Mouse (Mus musculus): ENCODE data around the gene Actc1. TPM values are rescaled to one million over a fixed set of nuclear protein-coding genes. Genes with fewer than 3 reads are reported as not detected.
A peak's percentile ranks its signal among the peaks of the same experiment; 100 is the strongest.

Gene Actc1
- 40.4 and 70.7 TPM in 2 replicates for polyA plus RNA-seq (2015; fragmentation: Nextera tagmentation; extraction: Ambion mirVana)

- Histone ChIP-seq H3K27me3 (ENCODE audit: insufficient read depth, low read length) (no peaks in the 10 kb centered on the region), H3K4me3 (ENCODE audit: low read length) (peak within 1 kb of the TSS; percentile 1; the same call in 1 of the 2 replicates), H3K9me3 (ENCODE audit: low read length) (no peaks in the 10 kb centered on the region), H3K4me2 (replicated peaks; ENCODE audit: low read depth, low read length) (peak within 1 kb of the TSS; percentile 30), H3K36me3 (ENCODE audit: insufficient read depth, low read length) (no peaks in the 10 kb centered on the region), H3K4me1 (ENCODE audit: insufficient read depth, low read length) (no peaks in the 10 kb centered on the region), H3K27ac (ENCODE audit: low read length) (no peak within 1 kb of the TSS), H3K9ac (replicated peaks; ENCODE audit: low read length) (no peak within 1 kb of the TSS)
- WGBS, result 8% methylated on average over 11 of the region's 14 CpGs
- peak; percentile 70; the same call in 1 of the 2 replicates for ATAC-seq (ENCODE audit: low FRiP score, low TSS enrichment)
Measured at GRCm38 (mm10) chr2:114052696-114053598, at the start of gene Actc1. Gene Actc1, minus strand, starts transcription at chr2:114053548.

GRCm38 (mm10) chr2:114102471-114102870, 49.1 kb upstream of the Actc1 start:
- H3K9ac ChIP-seq (replicated peaks; ENCODE audit: low read length), result no peak overlapping the region
- H3K4me3 ChIP-seq (ENCODE audit: low read length), result no peak overlapping the region
- no peaks in the 10 kb centered on the region for H3K9me3 ChIP-seq (ENCODE audit: low read length)
- H3K27ac ChIP-seq (ENCODE audit: low read length), result no peak overlapping the region
- H3K4me1 ChIP-seq (ENCODE audit: insufficient read depth, low read length), result peaks cover under 1% of the 10 kb centered on the region; the same call in 1 of the 2 replicates
- H3K27me3 ChIP-seq (ENCODE audit: insufficient read depth, low read length), result no peaks in the 10 kb centered on the region
- WGBS, result 81% methylated on average over 3 of the region's 3 CpGs
- peaks cover 45% of the 10 kb centered on the region for H3K36me3 ChIP-seq (ENCODE audit: insufficient read depth, low read length)
- ATAC-seq (ENCODE audit: low FRiP score, low TSS enrichment), result no peak
- H3K4me2 ChIP-seq (replicated peaks; ENCODE audit: low read depth, low read length), result no peak overlapping the region

- no peak overlapping the region for H3K4me3 ChIP-seq (ENCODE audit: low read length)
- no peak overlapping the region for H3K9ac ChIP-seq (replicated peaks; ENCODE audit: low read length)
- peaks cover 43% of the 10 kb centered on the region for H3K36me3 ChIP-seq (ENCODE audit: insufficient read depth, low read length)
- H3K27me3 ChIP-seq (ENCODE audit: insufficient read depth, low read length), result no peaks in the 10 kb centered on the region
- no peak for ATAC-seq (ENCODE audit: low FRiP score, low TSS enrichment)
- H3K4me1 ChIP-seq (ENCODE audit: insufficient read depth, low read length), result no peaks in the 10 kb centered on the region
- H3K9me3 ChIP-seq (ENCODE audit: low read length), result no peaks in the 10 kb centered on the region
- H3K27ac ChIP-seq (ENCODE audit: low read length), result no peak overlapping the region
- no peak overlapping the region for H3K4me2 ChIP-seq (replicated peaks; ENCODE audit: low read depth, low read length)
- 90% methylated on average over 9 of the region's 9 CpGs for WGBS
Measured at GRCm38 (mm10) chr2:114100834-114101233, 47.5 kb upstream of the Actc1 start.

- Histone ChIP-seq H3K4me3 (ENCODE audit: low read length) (no peak overlapping the region), H3K27me3 (ENCODE audit: insufficient read depth, low read length) (no peaks in the 10 kb centered on the region), H3K4me2 (replicated peaks; ENCODE audit: low read depth, low read length) (no peak overlapping the region), H3K36me3 (ENCODE audit: insufficient read depth, low read length) (peaks cover 35% of the 10 kb centered on the region), H3K4me1 (ENCODE audit: insufficient read depth, low read length) (no peaks in the 10 kb centered on the region), H3K9ac (replicated peaks; ENCODE audit: low read length) (no peak overlapping the region), H3K9me3 (ENCODE audit: low read length) (no peaks in the 10 kb centered on the region), H3K27ac (ENCODE audit: low read length) (no peak overlapping the region)
- WGBS, result 93% methylated on average over 3 of the region's 3 CpGs
- ATAC-seq (ENCODE audit: low FRiP score, low TSS enrichment), result no peak
Measured at GRCm38 (mm10) chr2:114099816-114100215, 46.5 kb upstream of the Actc1 start.

GRCm38 (mm10) chr2:114099109-114099508, 45.8 kb upstream of the Actc1 start:
- 89% methylated on average over 5 of the region's 5 CpGs for WGBS

GRCm38 (mm10) chr2:114097627-114098026, 44.3 kb upstream of the Actc1 start:
- no peak for ATAC-seq (ENCODE audit: low FRiP score, low TSS enrichment)
- Histone ChIP-seq H3K36me3 (ENCODE audit: insufficient read depth, low read length) (peaks cover 25% of the 10 kb centered on the region), H3K9me3 (ENCODE audit: low read length) (no peaks in the 10 kb centered on the region), H3K27ac (ENCODE audit: low read length) (no peak overlapping the region), H3K4me3 (ENCODE audit: low read length) (no peak overlapping the region), H3K4me2 (replicated peaks; ENCODE audit: low read depth, low read length) (no peak overlapping the region), H3K4me1 (ENCODE audit: insufficient read depth, low read length) (no peaks in the 10 kb centered on the region), H3K27me3 (ENCODE audit: insufficient read depth, low read length) (no peaks in the 10 kb centered on the region), H3K9ac (replicated peaks; ENCODE audit: low read length) (no peak overlapping the region)
- WGBS, result 94% methylated on average over 4 of the region's 4 CpGs

More at GRCm38 (mm10) chr2:114099109-114099508, 45.8 kb upstream of the Actc1 start:
- ATAC-seq (ENCODE audit: low FRiP score, low TSS enrichment), result no peak
- Histone ChIP-seq H3K9ac (replicated peaks; ENCODE audit: low read length) (no peak overlapping the region), H3K4me2 (replicated peaks; ENCODE audit: low read depth, low read length) (no peak overlapping the region), H3K27ac (ENCODE audit: low read length) (no peak overlapping the region), H3K4me1 (ENCODE audit: insufficient read depth, low read length) (no peaks in the 10 kb centered on the region), H3K27me3 (ENCODE audit: insufficient read depth, low read length) (no peaks in the 10 kb centered on the region), H3K36me3 (ENCODE audit: insufficient read depth, low read length) (peaks cover 35% of the 10 kb centered on the region), H3K9me3 (ENCODE audit: low read length) (no peaks in the 10 kb centered on the region), H3K4me3 (ENCODE audit: low read length) (no peak overlapping the region)

- H3K9ac ChIP-seq (replicated peaks; ENCODE audit: low read length), result no peak overlapping the region
- H3K27ac ChIP-seq (ENCODE audit: low read length), result no peak overlapping the region
- H3K9me3 ChIP-seq (ENCODE audit: low read length), result no peaks in the 10 kb centered on the region
- H3K4me1 ChIP-seq (ENCODE audit: insufficient read depth, low read length), result no peaks in the 10 kb centered on the region
- ATAC-seq (ENCODE audit: low FRiP score, low TSS enrichment), result no peak
- no peaks in the 10 kb centered on the region for H3K27me3 ChIP-seq (ENCODE audit: insufficient read depth, low read length)
- H3K4me3 ChIP-seq (ENCODE audit: low read length), result no peak overlapping the region
- 94% methylated on average over 1 of the region's 1 CpGs for WGBS
- H3K36me3 ChIP-seq (ENCODE audit: insufficient read depth, low read length), result peaks cover 22% of the 10 kb centered on the region
- no peak overlapping the region for H3K4me2 ChIP-seq (replicated peaks; ENCODE audit: low read depth, low read length)
Measured at GRCm38 (mm10) chr2:114096570-114096969, 43.2 kb upstream of the Actc1 start.

GRCm38 (mm10) chr2:114095348-114095747, 42.0 kb upstream of the Actc1 start:
- H3K4me3 ChIP-seq (ENCODE audit: low read length), result no peak overlapping the region
- no peak for ATAC-seq (ENCODE audit: low FRiP score, low TSS enrichment)
- no peaks in the 10 kb centered on the region for H3K9me3 ChIP-seq (ENCODE audit: low read length)
- peaks cover 12% of the 10 kb centered on the region for H3K36me3 ChIP-seq (ENCODE audit: insufficient read depth, low read length)
- no peak overlapping the region for H3K4me2 ChIP-seq (replicated peaks; ENCODE audit: low read depth, low read length)
- WGBS, result 73% methylated on average over 5 of the region's 5 CpGs
- H3K4me1 ChIP-seq (ENCODE audit: insufficient read depth, low read length), result no peaks in the 10 kb centered on the region
- H3K27ac ChIP-seq (ENCODE audit: low read length), result no peak overlapping the region
- H3K27me3 ChIP-seq (ENCODE audit: insufficient read depth, low read length), result no peaks in the 10 kb centered on the region
- no peak overlapping the region for H3K9ac ChIP-seq (replicated peaks; ENCODE audit: low read length)

GRCm38 (mm10) chr2:114094696-114095095, 41.3 kb upstream of the Actc1 start:
- 93% methylated on average over 1 of the region's 1 CpGs for WGBS
- Histone ChIP-seq H3K9me3 (ENCODE audit: low read length) (no peaks in the 10 kb centered on the region), H3K36me3 (ENCODE audit: insufficient read depth, low read length) (peaks cover 7% of the 10 kb centered on the region; the same call in 1 of the 2 replicates), H3K27me3 (ENCODE audit: insufficient read depth, low read length) (no peaks in the 10 kb centered on the region), H3K4me3 (ENCODE audit: low read length) (no peak overlapping the region), H3K4me1 (ENCODE audit: insufficient read depth, low read length) (no peaks in the 10 kb centered on the region), H3K4me2 (replicated peaks; ENCODE audit: low read depth, low read length) (no peak overlapping the region), H3K9ac (replicated peaks; ENCODE audit: low read length) (no peak overlapping the region), H3K27ac (ENCODE audit: low read length) (no peak overlapping the region)
- ATAC-seq (ENCODE audit: low FRiP score, low TSS enrichment), result no peak

GRCm38 (mm10) chr2:114093577-114093976, 40.2 kb upstream of the Actc1 start:
- H3K9ac ChIP-seq (replicated peaks; ENCODE audit: low read length), result no peak overlapping the region
- WGBS, result 77% methylated on average over 9 of the region's 9 CpGs
- H3K27ac ChIP-seq (ENCODE audit: low read length), result no peak overlapping the region
- no peaks in the 10 kb centered on the region for H3K36me3 ChIP-seq (ENCODE audit: insufficient read depth, low read length)
- no peak for ATAC-seq (ENCODE audit: low FRiP score, low TSS enrichment)
- no peak overlapping the region for H3K4me3 ChIP-seq (ENCODE audit: low read length)
- no peak overlapping the region for H3K4me2 ChIP-seq (replicated peaks; ENCODE audit: low read depth, low read length)
- H3K27me3 ChIP-seq (ENCODE audit: insufficient read depth, low read length), result no peaks in the 10 kb centered on the region
- H3K9me3 ChIP-seq (ENCODE audit: low read length), result no peaks in the 10 kb centered on the region
- no peaks in the 10 kb centered on the region for H3K4me1 ChIP-seq (ENCODE audit: insufficient read depth, low read length)
